Comparison of ENCODE assay signal across 14 mouse cellular contexts in the genomic region with DNA sequence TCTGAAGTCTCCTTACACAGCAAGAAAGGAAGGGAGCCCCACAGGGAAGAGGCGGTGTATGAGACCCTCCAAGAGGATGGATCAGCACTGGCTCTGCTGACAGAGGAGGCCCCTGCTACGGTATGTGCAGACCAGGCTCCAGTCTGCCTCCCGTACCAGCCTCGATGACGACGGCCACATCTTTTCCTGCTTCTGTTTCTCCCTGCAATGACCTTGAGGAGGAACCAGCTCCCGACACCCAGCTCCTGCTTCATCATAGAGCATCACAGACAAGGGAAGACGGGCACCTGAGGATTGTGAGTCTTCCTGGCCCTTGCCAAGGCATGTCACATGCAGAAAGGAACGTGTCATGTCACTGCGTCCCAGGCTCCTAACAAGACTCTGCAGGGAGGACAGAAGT.
"Had no signal": no experiment of that assay in that cellular context is flagged by ENCODE, and none has a peak within 500 bp of the region (broad histone marks: within the 10 kb centered on the region; RNA-seq: fewer than 3 reads in every experiment).

No protein-coding gene starts in this region.

- H3K4me3 ChIP-seq: kidney, embryonic 15.5 days; liver, embryonic 15.5 days; midbrain, embryonic 12.5 days had no signal

- H3K27me3 ChIP-seq: kidney, embryonic 15.5 days; midbrain, embryonic 12.5 days had no signal

- H3K9ac ChIP-seq: kidney, embryonic 15.5 days; liver, embryonic 15.5 days; lung, embryonic 14.5 days; midbrain, embryonic 12.5 days had no signal

- DNase-seq: kidney, adult 2 months; kidney, postnatal 25 days; layer of hippocampus, adult 9-11 months; lung, embryonic 14.5 days; lung, postnatal 14 days; right cerebral cortex, adult 18-20 months; right cerebral cortex, postnatal 25 days; thymus, adult 18-20 months; thymus, postnatal 14 days had no signal

- ATAC-seq: intestine, embryonic 16.5 days; midbrain, embryonic 16.5 days had no signal

- H3K9me3 ChIP-seq: kidney, embryonic 15.5 days; liver, embryonic 15.5 days; midbrain, embryonic 12.5 days had no signal

- H3K36me3 ChIP-seq: kidney, embryonic 15.5 days; liver, embryonic 15.5 days; midbrain, embryonic 12.5 days had no signal

- H3K27ac ChIP-seq: midbrain, embryonic 12.5 days had no signal

- H3K4me2 ChIP-seq: kidney, embryonic 15.5 days; liver, embryonic 15.5 days; lung, embryonic 14.5 days; midbrain, embryonic 12.5 days had no signal
